Mouse (Mus musculus): Measurements from ENCODE around the gene Myo7a.

GRCm38 (mm10) chr7:98103002-98103941, 16.1 kb downstream of the Myo7a start:
- TF ChIP-seq POLR2A (IDR thresholded peaks at IDR 0.05; ENCODE audit: low read depth, low read length) (no peak), CTCF (IDR thresholded peaks at IDR 0.05; ENCODE audit: borderline replicate concordance, insufficient read depth, low read length) (peak; percentile 50; the same call in 1 of the 2 replicates)
